Mouse (Mus musculus) MEL-GATA-1-ER (cell line): ENCODE measurements at regions not wholly inside any gene's neighbourhood (a gene's known extent, or its start where the extent isn't known, plus 50 kb on each side); places are given as distances from the start of the nearest gene placed in this dataset.

Experiments used
- DNase-seq: peaks from one replicate; pipeline ENCODE4 v3.0.0-alpha.2; 2012; ENCODE audit warnings: low read depth; ENCODE audit errors: extremely low read depth

- no peak for DNase-seq
Observed at GRCm38 (mm10) chr2:43404163-43404967, 150.8 kb upstream of the Kynu start.

- no peak for DNase-seq
Observed at GRCm38 (mm10) chr2:43437251-43437650, 117.9 kb upstream of the Kynu start.

- DNase-seq, result no peak
Observed at GRCm38 (mm10) chr2:43455158-43455873, 99.8 kb upstream of the Kynu start.

- no peak for DNase-seq
Observed at GRCm38 (mm10) chr2:43469161-43469560, 86.0 kb upstream of the Kynu start.

- no peak for DNase-seq
Observed at GRCm38 (mm10) chr2:43469893-43470292, 85.2 kb upstream of the Kynu start.

GRCm38 (mm10) chr2:43478494-43478893 lies 76.6 kb upstream of the Kynu start:
- no peak for DNase-seq

- no peak for DNase-seq
Observed at GRCm38 (mm10) chr2:43479871-43480270, 75.3 kb upstream of the Kynu start.
